Mouse (Mus musculus) kidney, postnatal 4 days (tissue): ENCODE data around the gene Hyls1.
"Not testable (repeated sequence)": the region's sequence is repeated elsewhere in the genome, so short reads cannot be mapped to it uniquely, and the experiment has no call there.

Experiments
- DNase-seq, 2 experiments: peaks; one replicate each; pipeline ENCODE4 v3.0.0; 2021; ENCODE audit warnings: mixed read lengths in 2 of 2

Gene Hyls1

DNA sequence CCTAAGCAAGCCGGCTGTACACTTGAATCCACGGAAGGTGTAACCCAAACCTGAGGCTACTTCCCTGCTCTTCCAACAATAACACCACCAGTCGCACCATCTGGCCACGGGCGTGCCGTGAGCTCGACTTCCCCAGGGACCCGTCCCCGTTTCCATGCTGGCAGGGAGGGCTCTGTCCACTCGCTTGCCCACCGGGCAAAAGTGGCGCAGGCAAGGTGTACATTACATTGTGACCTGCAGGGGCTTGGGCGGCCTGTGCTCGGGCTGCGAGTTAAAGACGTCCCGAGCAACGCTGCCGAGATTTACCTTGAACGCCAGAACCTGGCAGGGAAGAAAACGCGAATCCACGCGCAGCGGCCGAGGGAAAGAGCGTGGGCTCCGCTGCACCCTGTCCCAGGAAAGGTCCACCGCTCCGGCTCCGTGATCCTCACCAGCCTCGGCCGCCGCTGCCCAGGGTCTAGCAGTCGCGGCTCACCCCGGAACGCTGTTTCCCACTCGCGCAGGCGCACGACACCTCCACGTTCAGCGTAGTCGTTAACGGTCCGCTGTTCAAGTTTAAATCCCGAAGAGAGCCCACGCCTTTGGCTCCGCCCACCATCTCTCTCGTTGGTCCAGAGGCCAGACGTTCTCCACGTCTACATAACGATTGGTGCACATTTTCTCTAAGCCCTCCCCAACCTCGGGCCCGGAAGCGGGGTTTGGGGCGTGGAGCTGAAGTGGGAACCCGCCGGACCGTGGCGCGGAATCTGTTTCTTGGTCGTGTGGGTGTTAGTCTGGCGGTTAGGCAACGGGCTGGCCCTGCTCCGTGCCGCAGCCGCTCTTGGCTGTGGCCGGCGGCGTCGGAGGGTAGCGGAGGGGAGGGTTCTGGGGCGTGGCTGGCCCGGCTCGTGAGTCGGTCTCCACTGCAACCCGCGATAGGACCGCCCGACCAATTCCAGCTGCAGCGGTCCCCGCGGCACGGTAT lies at the start of gene Hyls1, which contains the start of gene Pate2:
TSS of gene Hyls1 (minus strand) at position 828 of the 964 bp plus-strand sequence.
TSS of gene Pate2 (plus strand) at position 714 of the 964 bp plus-strand sequence.
- peak; percentile 93 to 96 for DNase-seq

DNA sequence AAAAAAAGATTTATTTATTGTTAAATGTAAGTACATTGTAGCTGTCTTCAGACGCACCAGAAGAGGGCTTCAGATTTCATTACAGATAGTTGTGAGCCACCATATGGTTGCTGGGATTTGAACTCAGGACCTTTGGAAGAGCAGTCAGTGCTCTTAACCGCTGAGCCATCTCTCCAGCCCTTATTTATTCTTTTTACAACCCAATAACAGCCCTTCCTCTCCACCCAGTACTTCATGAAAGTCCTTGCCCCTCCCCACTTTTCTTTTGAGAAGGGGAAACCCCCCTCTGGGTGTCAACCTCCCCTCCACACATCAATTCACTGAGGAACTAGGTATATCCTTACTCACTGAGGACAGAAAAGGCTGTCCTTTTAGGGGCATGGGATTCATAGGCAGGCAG lies 46.6 kb upstream of the Hyls1 start:
- not testable (repeated sequence) for DNase-seq

DNA sequence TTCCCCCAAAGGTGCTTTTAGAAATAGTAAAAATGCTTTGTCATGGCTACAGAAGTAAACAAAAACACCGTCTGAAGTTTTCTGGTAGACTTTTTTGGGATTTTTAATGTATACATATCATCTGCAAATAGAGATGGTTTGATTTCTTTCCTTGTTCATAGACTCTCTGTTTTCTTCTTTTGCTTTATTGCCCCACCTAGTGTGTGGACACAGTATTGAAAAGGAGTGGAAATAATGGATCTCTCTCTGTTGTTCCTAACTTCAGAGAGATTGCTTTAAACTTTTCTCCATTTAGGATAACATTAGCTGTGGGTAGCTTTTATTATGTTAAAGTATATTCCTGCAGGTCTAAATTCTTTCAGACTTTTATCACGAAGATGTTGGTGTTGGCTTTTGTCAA lies 43.8 kb upstream of the Hyls1 start:
- DNase-seq, result no peak

DNA sequence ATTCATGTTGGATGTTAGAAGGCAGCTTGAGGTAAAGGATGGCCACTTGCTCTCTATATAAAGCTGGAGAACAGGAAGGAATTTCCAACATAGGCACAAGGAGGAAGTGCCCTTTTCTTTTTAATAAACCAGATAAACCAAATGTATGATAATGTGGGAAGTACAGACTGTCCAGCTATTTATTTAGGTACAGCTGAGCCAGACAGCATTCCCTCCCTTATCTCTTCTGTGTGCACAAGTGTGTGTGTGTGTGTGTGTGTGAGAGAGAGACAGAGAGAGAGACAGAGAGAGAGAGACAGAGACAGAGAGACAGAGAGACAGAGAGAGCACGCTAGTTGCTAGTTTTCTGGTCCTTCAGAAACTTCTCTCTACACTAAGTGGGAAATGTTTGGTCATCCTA lies 41.6 kb upstream of the Hyls1 start, which contains the start of gene Pate4:
TSS of gene Pate4 (minus strand) at position 101 of the 400 bp plus-strand sequence.
- no peak for DNase-seq

DNA sequence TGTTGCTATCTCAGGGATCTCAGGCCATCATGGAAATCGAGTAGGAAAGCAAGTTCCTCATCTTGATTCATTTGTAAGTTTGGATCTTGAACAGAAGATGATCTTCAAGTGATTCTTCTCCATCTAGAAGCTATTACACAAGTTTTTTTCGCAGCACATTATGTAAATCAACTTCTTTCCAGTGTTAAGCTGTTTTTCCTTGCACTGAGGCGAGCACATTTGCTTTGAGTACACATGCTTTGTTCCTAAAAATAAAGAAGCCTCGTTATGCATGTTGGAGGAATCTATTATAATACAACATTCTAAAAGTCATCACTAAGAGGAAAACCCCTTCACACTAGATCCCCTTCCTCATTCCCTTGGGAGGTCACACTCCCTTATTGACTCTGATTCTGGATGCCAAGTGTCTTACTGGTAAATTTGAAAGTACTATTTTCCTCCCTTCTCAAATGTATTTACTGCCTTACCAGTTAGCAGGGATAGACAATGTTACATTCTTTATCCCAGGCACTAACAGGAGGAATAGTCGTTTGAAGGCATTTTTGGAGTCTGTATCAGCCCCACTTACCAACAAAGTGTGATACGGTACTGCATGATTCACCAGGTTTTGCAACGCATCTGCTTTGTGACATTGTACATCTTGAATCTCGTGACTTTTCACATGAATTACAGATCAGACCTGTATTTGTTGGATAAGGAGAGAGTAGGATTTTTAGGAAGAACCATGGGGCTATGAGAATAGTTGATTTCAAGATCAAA lies 37.6 kb upstream of the Hyls1 start:
- no peak for DNase-seq

DNA sequence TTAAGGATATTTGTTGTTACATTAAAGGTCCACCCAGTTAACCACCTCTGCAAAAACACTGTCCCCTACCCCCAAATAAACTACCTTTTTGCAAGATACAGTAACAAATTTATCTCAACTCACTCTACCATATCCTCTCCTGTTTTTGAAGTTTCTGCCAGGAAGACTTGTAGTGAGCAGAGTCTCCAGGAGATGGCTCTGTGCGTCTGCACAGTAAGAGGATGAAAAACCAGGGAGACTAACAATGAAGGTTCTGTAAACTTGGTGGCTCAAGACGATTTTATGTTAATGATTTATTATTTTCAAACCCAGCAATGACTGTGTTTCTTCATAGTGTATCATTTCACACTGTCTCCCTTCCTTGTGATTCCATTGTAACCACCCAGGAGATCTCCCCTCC lies 22.7 kb upstream of the Hyls1 start:
- DNase-seq, result peak; percentile 48 to 56

DNA sequence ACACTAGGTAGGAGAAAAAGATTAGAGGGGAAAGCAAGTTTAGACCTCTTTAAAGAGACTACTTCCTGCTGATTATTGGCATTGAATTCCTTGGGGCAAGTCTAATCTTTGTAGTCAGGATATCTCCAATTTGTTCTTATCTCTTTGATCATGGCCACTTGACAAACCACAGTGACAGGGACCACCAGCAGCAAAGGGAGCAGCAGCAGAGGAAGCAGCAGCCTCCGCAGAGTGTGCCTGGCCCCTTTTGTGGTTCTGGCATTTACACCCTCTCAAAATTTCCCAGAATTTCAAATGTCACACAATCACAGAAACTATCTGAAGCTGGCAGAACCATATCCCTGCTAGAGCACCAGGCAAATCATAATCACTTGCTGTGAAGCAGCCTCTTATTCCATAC lies 17.5 kb upstream of the Hyls1 start:
- DNase-seq, result no peak

DNA sequence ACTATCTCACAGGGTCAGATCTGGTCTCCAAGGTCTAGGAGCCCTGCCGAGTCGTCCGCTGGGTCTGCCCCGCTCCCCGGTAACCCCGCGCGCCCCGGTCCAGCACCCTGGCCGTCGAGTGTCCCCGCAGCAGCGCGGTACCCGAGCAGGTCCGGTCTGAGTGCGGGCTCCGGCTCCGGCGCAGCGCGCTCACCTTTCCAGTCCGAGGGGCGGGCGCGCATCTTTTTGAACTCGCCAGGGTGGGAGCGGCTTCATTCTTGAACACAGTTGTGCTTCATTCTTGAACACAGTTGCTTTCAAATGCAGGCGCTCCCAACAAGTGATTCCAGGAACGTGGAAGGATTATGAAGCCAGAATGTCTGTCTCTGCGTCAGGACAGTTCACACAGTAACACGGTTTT lies 4.2 kb upstream of the Hyls1 start:
- peak; percentile 8 to 10 for DNase-seq

DNA sequence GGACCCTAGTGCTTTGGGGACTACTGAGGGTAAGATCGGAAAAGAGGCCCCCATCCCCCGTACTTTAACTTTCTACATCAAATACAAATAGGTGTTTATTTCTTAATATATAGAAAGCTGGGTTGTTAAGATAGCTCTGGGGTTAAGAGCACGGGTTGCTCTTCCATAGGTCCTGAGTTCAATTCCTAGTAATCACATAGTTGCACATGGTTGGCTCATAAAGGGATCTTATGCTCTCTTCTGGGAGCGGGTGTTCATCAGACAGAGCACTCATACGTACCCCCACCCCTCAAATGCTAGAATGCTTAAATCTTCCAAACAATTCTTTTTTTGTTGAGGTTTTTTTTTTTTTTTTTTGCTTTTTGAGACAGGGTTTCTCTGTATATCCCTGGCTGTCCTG lies 465 bp upstream of the Hyls1 start:
- no peak for DNase-seq

DNA sequence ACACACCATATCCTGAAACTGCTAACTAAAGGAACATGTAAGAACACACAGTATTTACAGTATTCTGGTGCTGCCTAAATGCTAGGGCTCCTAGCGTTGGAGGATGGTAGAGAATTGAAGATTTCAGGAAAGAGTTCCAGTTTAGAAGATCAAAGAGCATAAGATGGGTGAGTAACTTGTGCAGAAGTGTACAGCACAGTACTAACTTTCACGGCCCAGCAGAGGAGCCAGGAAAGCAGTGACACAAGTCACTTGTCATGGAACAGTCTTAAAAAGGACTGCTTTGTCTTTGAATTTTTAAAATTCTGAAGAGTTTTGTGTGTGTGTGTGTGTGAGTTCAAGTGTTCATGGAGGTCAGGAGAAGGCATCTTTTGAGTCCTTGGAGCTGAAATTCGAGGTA lies 2.2 kb downstream of the Hyls1 start:
- no peak for DNase-seq

DNA sequence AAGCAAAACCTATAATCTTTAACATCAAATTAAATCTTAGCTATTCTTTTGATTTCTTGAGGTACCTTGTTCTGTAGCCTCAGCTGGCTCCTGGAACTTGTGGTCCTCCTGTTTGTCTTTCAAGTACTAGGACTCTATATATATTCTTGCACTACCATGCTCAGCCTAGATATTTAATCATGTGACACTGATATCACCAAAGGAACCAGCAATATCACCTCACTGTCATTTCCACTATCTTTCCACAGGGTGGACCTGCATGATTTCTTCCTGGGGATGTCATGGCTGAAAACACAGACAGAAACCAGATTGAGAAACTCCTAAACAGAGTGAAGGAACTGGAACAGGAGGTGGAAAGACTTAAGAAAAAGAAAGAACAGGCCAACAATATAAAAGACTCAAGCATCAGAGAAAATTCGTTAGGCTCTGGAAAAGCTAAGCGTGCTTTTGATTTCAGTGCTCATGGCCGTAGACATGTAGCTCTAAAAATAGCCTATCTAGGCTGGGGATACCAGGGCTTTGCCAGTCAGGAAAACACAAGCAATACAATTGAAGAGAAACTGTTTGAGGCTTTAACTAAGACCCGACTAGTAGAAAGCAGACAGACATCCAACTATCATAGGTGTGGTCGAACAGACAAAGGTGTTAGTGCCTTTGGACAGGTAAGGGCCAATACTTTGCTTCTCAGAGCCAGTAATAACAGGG lies 5.5 kb downstream of the Hyls1 start:
- DNase-seq, result no peak

DNA sequence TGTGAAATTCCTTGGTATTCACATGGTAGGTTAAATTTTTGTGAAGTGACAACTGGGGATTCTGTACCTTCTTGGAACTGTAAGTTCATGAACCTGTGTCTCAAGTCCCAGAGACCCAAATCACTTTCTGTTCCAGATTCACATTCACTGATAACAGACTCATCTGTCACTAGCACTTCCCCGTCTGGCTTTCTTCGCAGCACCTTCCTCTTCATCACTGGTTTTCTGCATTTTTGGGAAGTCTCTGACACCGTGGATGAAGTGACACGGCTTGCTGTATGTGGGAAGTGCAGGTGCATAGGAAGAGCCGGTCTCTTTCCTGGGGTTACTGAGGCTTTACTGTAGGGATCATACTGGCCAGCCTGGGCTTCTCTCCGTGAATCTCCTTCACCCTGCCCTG lies 8.6 kb downstream of the Hyls1 start:
- no peak for DNase-seq

DNA sequence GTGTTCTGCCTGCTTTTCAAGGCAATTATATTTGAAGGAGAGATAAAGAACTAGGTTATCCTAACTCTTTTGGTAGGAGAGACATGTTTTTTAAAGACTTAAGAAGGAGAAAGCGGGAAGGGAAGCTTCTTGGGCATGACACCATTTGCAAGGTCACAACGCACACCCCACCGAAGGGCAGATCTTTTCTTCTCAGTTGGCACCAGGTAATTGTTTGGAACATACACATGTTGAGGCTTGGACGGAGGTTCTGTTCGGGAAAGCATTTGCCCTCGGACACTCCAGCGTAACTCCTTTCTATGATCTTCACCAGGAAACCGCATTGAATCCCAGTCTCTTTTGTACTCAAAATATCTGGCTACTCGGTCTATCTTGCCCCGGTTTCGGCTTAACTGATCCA lies 9.1 kb downstream of the Hyls1 start:
- no peak for DNase-seq

DNA sequence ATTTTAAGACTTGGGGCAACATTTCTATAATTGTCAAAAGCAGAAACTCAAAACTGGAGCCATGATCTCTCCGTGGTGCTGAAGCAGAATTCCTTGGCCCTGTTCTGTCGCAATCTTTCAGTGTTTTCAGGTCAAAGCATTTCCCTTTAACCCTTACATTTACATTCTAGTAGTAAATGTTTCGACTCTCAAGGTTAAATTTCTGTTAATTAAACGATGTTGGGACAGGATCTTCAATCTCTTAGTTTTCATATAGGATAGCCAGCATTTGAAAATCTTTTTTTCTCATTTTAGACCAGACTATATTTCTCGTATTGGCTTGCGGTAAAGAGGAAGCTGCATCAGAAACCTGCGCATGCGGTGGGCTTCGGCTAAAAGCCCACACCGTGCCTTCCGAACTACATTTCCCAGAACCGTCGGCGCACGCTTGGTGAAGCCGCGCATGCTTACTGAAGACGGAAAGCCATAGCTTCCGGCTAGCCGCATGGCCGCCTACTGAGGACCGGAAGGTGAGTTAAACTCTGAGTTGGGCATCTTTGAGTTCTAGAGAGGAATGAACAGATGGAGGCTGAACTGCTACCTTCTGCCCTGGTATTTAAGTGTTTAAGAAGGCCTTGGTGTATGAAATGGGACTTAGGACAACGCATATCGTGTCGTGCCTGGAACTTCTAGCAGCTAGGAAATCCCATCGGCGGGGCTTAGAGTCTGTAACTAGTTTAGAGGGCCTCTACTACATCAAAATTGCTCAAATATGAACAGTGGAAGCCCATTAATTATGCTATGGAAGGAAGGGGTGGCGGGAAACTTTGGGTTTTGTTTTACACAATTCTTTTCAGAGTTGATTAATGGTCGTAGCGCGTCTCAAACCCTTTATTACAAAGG lies 10.9 kb downstream of the Hyls1 start:
- peak; percentile 84 to 89 for DNase-seq

DNA sequence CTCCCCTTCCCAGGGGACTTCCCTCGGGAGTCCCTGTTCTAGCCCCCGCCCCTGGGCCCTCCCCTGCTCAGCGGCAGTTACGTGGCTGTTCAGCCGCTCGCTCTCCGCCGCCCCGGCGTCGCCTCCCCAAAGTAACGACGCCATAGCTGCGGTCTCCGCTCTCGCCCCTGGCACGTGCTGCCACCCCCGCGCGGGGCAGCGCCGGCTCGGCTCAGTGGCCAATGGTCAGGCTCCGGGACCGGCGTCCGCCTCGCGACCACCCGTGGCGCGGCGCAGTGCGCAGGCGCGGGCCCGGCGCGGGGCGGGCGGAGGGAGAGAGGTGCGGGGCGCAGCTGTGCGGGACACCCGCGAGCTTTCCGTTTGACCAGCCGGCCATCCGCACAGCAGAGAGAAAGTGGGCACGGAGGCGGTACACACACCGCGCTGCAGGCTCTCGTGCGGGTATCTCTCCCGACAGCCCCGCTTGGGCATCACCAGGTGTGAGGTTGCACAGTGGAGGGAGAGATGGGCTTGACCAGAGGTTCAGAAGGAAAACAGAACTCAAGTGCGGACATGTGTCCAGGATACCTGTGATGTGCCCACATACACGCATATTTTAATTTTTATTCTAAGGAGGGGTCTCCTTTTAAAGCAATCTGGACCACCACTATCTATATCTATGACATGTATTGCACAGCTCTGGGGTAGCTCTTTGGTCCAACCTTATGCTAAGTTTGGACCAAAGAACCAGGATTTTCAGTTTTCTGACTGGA lies 11.8 kb downstream of the Hyls1 start, which contains the start of the genes Ddx25 and Pus3:
TSS of gene Ddx25 (minus strand) at position 272 of the 752 bp plus-strand sequence.
TSS of gene Pus3 (plus strand) at position 339 of the 752 bp plus-strand sequence.
- DNase-seq, result peak; percentile 53 to 69

DNA sequence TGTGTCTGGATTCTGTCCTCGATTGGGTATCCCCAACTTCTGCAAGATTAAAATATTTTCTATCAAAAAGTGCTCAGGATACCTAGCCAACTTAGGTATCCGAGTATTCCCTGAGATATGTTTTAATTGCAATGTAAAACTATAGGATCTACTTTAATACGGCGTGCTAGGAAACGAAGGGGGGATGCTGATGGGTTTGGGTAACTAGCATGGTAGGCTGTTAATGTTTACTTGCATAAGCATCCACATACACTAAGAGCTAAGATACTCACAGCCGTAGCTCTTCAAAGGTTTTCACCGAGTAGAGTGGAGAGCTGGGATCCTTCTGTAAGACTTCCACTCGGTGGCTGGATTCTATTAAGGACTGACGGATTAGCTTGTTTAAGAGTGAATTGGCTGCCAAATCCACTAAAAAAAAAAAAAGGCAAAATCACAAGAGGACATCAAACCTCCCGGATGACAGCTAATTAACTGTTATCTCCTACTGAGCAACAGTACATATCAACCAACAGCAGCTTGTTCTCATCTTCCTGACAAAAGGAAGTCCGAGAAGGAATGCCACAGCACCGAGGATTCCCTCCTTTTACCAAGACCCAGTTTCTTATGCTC lies 13.6 kb downstream of the Hyls1 start:
- DNase-seq, result no peak

DNA sequence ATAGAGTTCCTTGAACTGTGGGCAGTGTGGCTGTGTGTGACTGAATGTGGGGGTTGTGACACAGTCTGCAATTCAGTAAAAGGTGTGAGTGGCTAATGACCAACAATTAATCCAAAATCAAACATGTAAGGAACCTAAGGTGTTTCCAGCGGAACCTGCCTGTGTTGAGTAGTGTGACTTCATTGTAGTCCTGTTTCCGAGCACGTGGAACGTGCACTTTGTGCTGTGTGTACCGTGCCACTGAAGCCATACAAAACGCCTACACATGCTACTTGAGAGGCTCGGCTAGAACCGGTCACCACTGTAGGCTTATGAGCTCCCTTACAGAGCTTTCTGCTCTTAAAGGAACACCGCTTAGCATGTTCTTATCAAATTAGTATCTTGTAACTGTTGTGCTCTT lies 21.7 kb downstream of the Hyls1 start:
- no peak for DNase-seq

DNA sequence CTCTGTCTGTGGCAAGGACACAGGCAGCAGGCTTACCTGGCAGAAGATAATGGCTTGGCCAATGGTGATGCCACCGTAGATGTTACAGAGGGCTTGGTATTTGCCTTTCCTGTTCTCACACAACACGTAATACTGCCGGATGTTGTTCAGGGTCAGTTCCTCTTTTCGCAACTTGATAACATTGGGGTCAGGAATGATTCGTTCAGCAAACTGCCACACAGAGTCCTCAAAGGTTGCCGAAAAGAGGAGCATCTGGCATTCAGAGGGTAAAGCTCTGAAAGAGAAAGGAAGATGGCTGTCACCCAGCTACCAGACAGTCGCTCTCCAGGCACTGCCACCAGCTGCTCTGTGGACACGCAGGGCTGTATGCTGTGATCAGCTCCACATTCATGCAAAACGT lies 23.5 kb downstream of the Hyls1 start:
- no peak for DNase-seq

DNA sequence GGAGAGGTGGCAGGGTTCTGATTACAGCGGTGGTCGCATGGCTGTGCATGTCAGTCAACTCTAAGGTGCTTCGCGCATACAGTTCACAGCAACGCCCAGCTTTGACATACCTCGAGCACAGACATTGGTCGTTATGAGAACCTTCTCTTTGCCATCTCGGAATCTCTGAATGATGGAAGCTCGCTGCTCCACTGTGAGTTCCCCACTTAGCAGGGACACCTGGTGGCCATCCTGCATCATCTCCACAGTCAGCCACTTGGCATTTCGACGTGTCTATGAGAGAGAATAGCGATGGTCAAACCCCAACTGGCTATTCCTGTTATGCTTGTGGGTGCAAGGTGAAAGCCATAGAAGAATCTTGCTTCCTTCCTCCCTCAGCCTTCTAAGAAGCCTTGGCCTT lies 24.5 kb downstream of the Hyls1 start:
- DNase-seq, result no peak

DNA sequence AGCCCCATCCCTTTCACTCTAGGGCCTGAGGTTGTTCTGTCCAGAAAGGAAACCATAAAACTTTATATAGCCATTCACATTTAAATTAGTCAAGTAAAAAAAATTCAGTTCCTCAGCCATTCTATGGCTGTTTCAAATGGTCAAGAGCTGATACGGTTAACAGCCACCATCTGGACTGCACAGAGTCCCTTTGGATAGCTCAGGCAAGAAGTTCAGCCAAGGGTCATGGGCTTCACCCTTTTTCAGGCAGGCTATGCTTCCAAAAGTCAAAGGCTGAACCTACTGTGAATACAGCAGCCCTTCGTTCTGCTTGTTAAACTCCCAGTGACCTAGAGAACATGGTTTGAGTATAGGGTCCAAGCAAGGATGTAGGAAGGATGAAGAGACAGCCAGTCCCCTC lies 25.5 kb downstream of the Hyls1 start:
- DNase-seq, result peak; percentile 35 to 53
